Mouse (Mus musculus): ENCODE measurements at regions not wholly inside any gene's neighbourhood (a gene's known extent, or its start where the extent isn't known, plus 50 kb on each side); places are given as distances from the start of the nearest gene placed in this dataset.

GRCm38 (mm10) chr8:26851871-26852800 lies 125.0 kb upstream of the Zfp703 start:
- 70% methylated on average over 18 of the region's 18 CpGs for WGBS (ENCODE audit: insufficient replicate concordance)
- ATAC-seq: no peak
- TF ChIP-seq EP300 (IDR thresholded peaks at IDR 0.05; ENCODE audit: low read depth): no peak

DNA sequence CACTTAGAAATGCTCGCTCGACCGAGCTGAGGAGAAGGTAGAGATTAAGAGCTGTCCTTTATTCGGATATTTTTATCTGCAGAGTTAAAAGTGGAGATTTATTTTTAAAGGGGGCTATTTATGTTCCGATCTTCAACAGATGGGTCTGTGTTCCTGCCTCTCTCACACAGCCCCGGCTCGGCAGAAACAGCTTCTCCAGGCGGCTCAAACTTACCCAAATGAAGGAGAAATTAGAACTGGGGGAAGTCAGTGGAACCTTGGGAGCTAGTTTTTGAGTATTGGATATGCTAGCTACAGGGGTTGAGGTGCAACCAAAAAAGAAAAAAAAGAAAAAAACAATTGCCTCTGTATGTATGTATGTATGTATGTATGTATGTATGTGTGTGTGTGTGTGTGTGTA lies 124.2 kb upstream of the Zfp703 start:
- 77% methylated on average over 8 of the region's 8 CpGs for WGBS (ENCODE audit: insufficient replicate concordance)
- H3K4me1 ChIP-seq (ENCODE audit: insufficient read depth): peaks cover 11% of the 10 kb centered on the region
- no peaks in the 10 kb centered on the region for H3K27me3 ChIP-seq (ENCODE audit: insufficient read depth, low read length)
- H3K9me3 ChIP-seq (ENCODE audit: low read length): no peaks in the 10 kb centered on the region
- DNase-seq (no peak), ATAC-seq (no peak)
- H3K36me3 ChIP-seq (replicated peaks; ENCODE audit: insufficient read depth, low read length): no peaks in the 10 kb centered on the region
- TF ChIP-seq EP300 (IDR thresholded peaks at IDR 0.05; ENCODE audit: low read depth) (no peak), CTCF (IDR thresholded peaks at IDR 0.05; ENCODE audit: low read depth) (no peak)
- no peak overlapping the region for H3K27ac ChIP-seq (ENCODE audit: low read depth)
- no peak overlapping the region for H3K9ac ChIP-seq (replicated peaks)
- no peak overlapping the region for H3K4me3 ChIP-seq (ENCODE audit: low read depth, low read length)
- H3K4me2 ChIP-seq (ENCODE audit: low read depth, low read length): no peak overlapping the region

More at GRCm38 (mm10) chr8:26851871-26852800, 125.0 kb upstream of the Zfp703 start:
- no peaks in the 10 kb centered on the region for H3K36me3 ChIP-seq (replicated peaks; ENCODE audit: insufficient read depth, low read length)
- H3K9ac ChIP-seq (replicated peaks): no peak overlapping the region
- no peaks in the 10 kb centered on the region for H3K27me3 ChIP-seq (ENCODE audit: insufficient read depth, low read length)
- H3K9me3 ChIP-seq (ENCODE audit: low read length): no peaks in the 10 kb centered on the region
- no peak for DNase-seq
- peaks cover 11% of the 10 kb centered on the region for H3K4me1 ChIP-seq (ENCODE audit: insufficient read depth)
- H3K4me2 ChIP-seq (ENCODE audit: low read depth, low read length): no peak overlapping the region
- H3K4me3 ChIP-seq (ENCODE audit: low read depth, low read length): no peak overlapping the region
- H3K27ac ChIP-seq (ENCODE audit: low read depth): no peak overlapping the region

- H3K4me3 ChIP-seq (ENCODE audit: low read depth, low read length): no peak overlapping the region
- H3K27me3 ChIP-seq (ENCODE audit: insufficient read depth, low read length): no peaks in the 10 kb centered on the region
- ATAC-seq: no peak
- peaks cover 4% of the 10 kb centered on the region; the same call in 1 of the 2 replicates for H3K4me1 ChIP-seq (ENCODE audit: insufficient read depth)
- H3K9ac ChIP-seq (replicated peaks): no peak overlapping the region
- 66% methylated on average over 12 of the region's 12 CpGs for WGBS (ENCODE audit: insufficient replicate concordance)
- no peak for DNase-seq
- H3K36me3 ChIP-seq (replicated peaks; ENCODE audit: insufficient read depth, low read length): no peaks in the 10 kb centered on the region
- no peak overlapping the region for H3K4me2 ChIP-seq (ENCODE audit: low read depth, low read length)
- H3K9me3 ChIP-seq (ENCODE audit: low read length): no peaks in the 10 kb centered on the region
- TF ChIP-seq CTCF (IDR thresholded peaks at IDR 0.05; ENCODE audit: low read depth) (no peak), EP300 (IDR thresholded peaks at IDR 0.05; ENCODE audit: low read depth) (no peak)
- H3K27ac ChIP-seq (ENCODE audit: low read depth): no peak overlapping the region
Measured at GRCm38 (mm10) chr8:26854557-26855238, 122.4 kb upstream of the Zfp703 start.

DNA sequence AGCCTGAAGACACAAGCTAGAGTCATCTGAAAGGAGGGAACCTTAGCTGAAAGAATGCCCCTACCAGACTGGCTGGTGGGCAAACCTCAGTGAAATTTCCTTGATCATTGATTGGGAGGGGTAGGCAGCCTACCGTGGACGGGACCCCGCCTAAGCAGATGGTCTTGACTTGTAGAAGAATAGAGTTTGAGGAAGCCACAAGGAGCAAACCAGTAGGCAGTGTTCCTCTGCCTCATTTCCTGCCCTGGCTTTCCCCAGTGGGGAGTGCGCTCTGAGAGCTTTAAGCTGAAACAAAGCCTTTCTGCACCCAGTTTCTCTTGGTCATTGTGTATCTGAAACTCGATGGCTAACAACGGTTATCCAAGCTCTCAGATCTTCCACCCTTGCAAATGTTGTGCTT lies 121.9 kb upstream of the Zfp703 start:
- TF ChIP-seq CTCF (IDR thresholded peaks at IDR 0.05; ENCODE audit: low read depth): no peak
- no peak for TF ChIP-seq EP300 (IDR thresholded peaks at IDR 0.05; ENCODE audit: low read depth)
- WGBS (ENCODE audit: insufficient replicate concordance): 32% methylated on average over 6 of the region's 6 CpGs
- H3K9ac ChIP-seq (replicated peaks): no peak overlapping the region
- no peak overlapping the region for H3K4me3 ChIP-seq (ENCODE audit: low read depth, low read length)
- no peaks in the 10 kb centered on the region for H3K27me3 ChIP-seq (ENCODE audit: insufficient read depth, low read length)
- no peaks in the 10 kb centered on the region for H3K9me3 ChIP-seq (ENCODE audit: low read length)
- ATAC-seq (no peak), DNase-seq (no peak)
- H3K36me3 ChIP-seq (replicated peaks; ENCODE audit: insufficient read depth, low read length): no peaks in the 10 kb centered on the region
- peaks cover 2% of the 10 kb centered on the region; the same call in 1 of the 2 replicates for H3K4me1 ChIP-seq (ENCODE audit: insufficient read depth)
- no peak overlapping the region for H3K4me2 ChIP-seq (ENCODE audit: low read depth, low read length)
- H3K27ac ChIP-seq (ENCODE audit: low read depth): no peak overlapping the region

- no peak for DNase-seq
- ATAC-seq: no peak
- H3K36me3 ChIP-seq (replicated peaks; ENCODE audit: insufficient read depth, low read length): no peaks in the 10 kb centered on the region
- H3K4me2 ChIP-seq (ENCODE audit: low read depth, low read length): no peak overlapping the region
- no peak overlapping the region for H3K27ac ChIP-seq (ENCODE audit: low read depth)
- TF ChIP-seq EP300 (IDR thresholded peaks at IDR 0.05; ENCODE audit: low read depth): no peak
- TF ChIP-seq CTCF (IDR thresholded peaks at IDR 0.05; ENCODE audit: low read depth): no peak
- H3K4me3 ChIP-seq (ENCODE audit: low read depth, low read length): no peak overlapping the region
- no peaks in the 10 kb centered on the region for H3K9me3 ChIP-seq (ENCODE audit: low read length)
- 85% methylated on average over 2 of the region's 2 CpGs for WGBS (ENCODE audit: insufficient replicate concordance)
- H3K27me3 ChIP-seq (ENCODE audit: insufficient read depth, low read length): no peaks in the 10 kb centered on the region
- H3K9ac ChIP-seq (replicated peaks): no peak overlapping the region
- H3K4me1 ChIP-seq (ENCODE audit: insufficient read depth): no peaks in the 10 kb centered on the region; the same call in 1 of the 2 replicates
Measured at GRCm38 (mm10) chr8:26864571-26864970, 112.6 kb upstream of the Zfp703 start.

GRCm38 (mm10) chr8:26864971-26865370 lies 112.2 kb upstream of the Zfp703 start:
- H3K27me3 ChIP-seq (ENCODE audit: insufficient read depth, low read length): no peaks in the 10 kb centered on the region
- no peaks in the 10 kb centered on the region; the same call in 1 of the 2 replicates for H3K4me1 ChIP-seq (ENCODE audit: insufficient read depth)
- H3K36me3 ChIP-seq (replicated peaks; ENCODE audit: insufficient read depth, low read length): no peaks in the 10 kb centered on the region
- H3K9ac ChIP-seq (replicated peaks): no peak overlapping the region
- H3K4me2 ChIP-seq (ENCODE audit: low read depth, low read length): no peak overlapping the region
- no peak for DNase-seq
- no peak overlapping the region for H3K4me3 ChIP-seq (ENCODE audit: low read depth, low read length)
- TF ChIP-seq CTCF (IDR thresholded peaks at IDR 0.05; ENCODE audit: low read depth) (no peak), EP300 (IDR thresholded peaks at IDR 0.05; ENCODE audit: low read depth) (no peak)
- 70% methylated on average over 10 of the region's 10 CpGs for WGBS (ENCODE audit: insufficient replicate concordance)
- peaks cover 3% of the 10 kb centered on the region; the same call in 1 of the 2 replicates for H3K9me3 ChIP-seq (ENCODE audit: low read length)
- ATAC-seq: no peak
- H3K27ac ChIP-seq (ENCODE audit: low read depth): no peak overlapping the region
